Comparison of ENCODE assay signal across 14 mouse cellular contexts in the genomic region with DNA sequence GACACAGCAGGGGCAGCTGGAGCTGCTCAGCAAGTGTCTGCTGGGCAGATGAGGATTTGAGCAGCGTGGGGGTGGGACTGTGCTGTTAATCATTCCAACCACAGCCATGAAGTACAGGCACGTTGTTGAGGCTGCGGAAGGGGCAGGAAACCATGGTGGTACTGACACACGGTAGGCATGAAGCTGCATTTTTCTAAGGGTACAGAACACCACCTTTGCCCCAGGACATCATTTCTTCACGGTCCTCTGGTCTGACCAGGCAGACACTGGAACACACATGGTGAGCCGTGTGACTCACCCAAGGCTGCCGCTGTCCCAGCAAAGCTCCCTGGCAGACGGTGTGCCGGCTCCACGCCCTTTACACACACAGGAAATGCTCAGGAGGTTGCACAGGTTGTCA. TPM values are rescaled to one million over a fixed set of nuclear protein-coding genes. Genes with fewer than 3 reads are reported as not detected.
DNase-seq lines count a peak whose midpoint lies in the region; ATAC-seq and TF ChIP-seq lines count a peak whose summit lies in the region.
"Had no signal": no experiment of that assay in that cellular context is flagged by ENCODE, and none has a peak within 500 bp of the region (broad histone marks: within the 10 kb centered on the region; RNA-seq: fewer than 3 reads in every experiment).

No protein-coding gene starts in this region.

- no peaks in the 10 kb centered on the region for H3K36me3 ChIP-seq in kidney, adult 2 months (ENCODE audit: control insufficient read depth, insufficient read depth, low read length)
- no peaks in the 10 kb centered on the region for H3K36me3 ChIP-seq in liver, embryonic 12.5 days
- H3K36me3 ChIP-seq: embryonic facial prominence, embryonic 15.5 days; limb, embryonic 10.5 days had no signal

- H3K4me2 ChIP-seq in liver, embryonic 12.5 days, result no peak overlapping the region
- H3K4me2 ChIP-seq: embryonic facial prominence, embryonic 15.5 days had no signal

- no peaks in the 10 kb centered on the region for H3K27me3 ChIP-seq in kidney, adult 2 months (replicated peaks; ENCODE audit: control insufficient read depth, insufficient read depth, low read length)
- H3K27me3 ChIP-seq in liver, embryonic 12.5 days (replicated peaks), result no peaks in the 10 kb centered on the region
- H3K27me3 ChIP-seq: embryonic facial prominence, embryonic 15.5 days had no signal

- peaks cover 4% of the 10 kb centered on the region for H3K9me3 ChIP-seq in liver, embryonic 12.5 days (replicated peaks)
- H3K9me3 ChIP-seq: embryonic facial prominence, embryonic 15.5 days had no signal

- H3K9ac ChIP-seq in liver, embryonic 12.5 days, result no peak overlapping the region
- H3K9ac ChIP-seq: embryonic facial prominence, embryonic 15.5 days had no signal

- DNase-seq in adrenal gland, adult (ENCODE audit: inconsistent age in 2 of 2, low spot score in 1 of 2), result peak; percentile 18 to 54
- no peak for DNase-seq in adrenal gland, adult 18-20 months (ENCODE audit: low spot score in 2 of 2)
- DNase-seq in adrenal gland, postnatal 14 days, result peak; percentile 57
- peak; percentile 51 for DNase-seq in kidney, adult 2 months
- peak; percentile 43 for DNase-seq in large intestine, adult 2 months (ENCODE audit: low read depth, low spot score)
- DNase-seq in layer of hippocampus, postnatal 25 days (ENCODE audit: extremely low spot score in 1 of 2, low spot score in 1 of 2), result no peak
- no peak for DNase-seq in spleen, adult 12 weeks (ENCODE audit: low spot score)
- DNase-seq: cerebellum, postnatal 10 days; heart, adult 18-20 months; lung, adult 18-20 months had no signal

- no peak for ATAC-seq in liver, embryonic 12.5 days

- H3K4me1 ChIP-seq in kidney, adult 2 months (ENCODE audit: control insufficient read depth, insufficient read depth, low read length), result no peaks in the 10 kb centered on the region
- H3K4me1 ChIP-seq in liver, embryonic 12.5 days, result 0 out of 2 replicates have a peak, but pooled peaks cover 2% of the 10 kb centered on the region

- no peak for TF ChIP-seq POLR2A in kidney, adult 2 months (IDR thresholded peaks at IDR 0.05; ENCODE audit: low read depth, low read length)

- WGBS in kidney, adult 2 months, result 24% methylated on average over 10 of the region's 10 CpGs
- 25% methylated on average over 10 of the region's 10 CpGs for WGBS in large intestine, adult 2 months
- 51% methylated on average over 10 of the region's 10 CpGs for WGBS in liver, embryonic 12.5 days (ENCODE audit: insufficient replicate concordance)

- no peak for TF ChIP-seq CTCF in kidney, adult 2 months (conservative IDR thresholded peaks at IDR 0.05; ENCODE audit: insufficient read depth, insufficient read length, low read depth, low read length)

- no peak overlapping the region for H3K27ac ChIP-seq in kidney, adult 2 months (ENCODE audit: insufficient read depth, low read depth, low read length)
- H3K27ac ChIP-seq in liver, embryonic 12.5 days, result no peak overlapping the region
- H3K27ac ChIP-seq: embryonic facial prominence, embryonic 15.5 days; limb, embryonic 10.5 days had no signal

- no peak overlapping the region for H3K4me3 ChIP-seq in kidney, adult 2 months (ENCODE audit: insufficient read depth, low read depth, low read length)
- no peak overlapping the region for H3K4me3 ChIP-seq in liver, embryonic 12.5 days
- H3K4me3 ChIP-seq: embryonic facial prominence, embryonic 15.5 days; limb, embryonic 10.5 days; myocyte had no signal

RNA-seq across cellular contexts. Expression of a gene that starts 56.4 kb away (rescaled TPM):
- total RNA-seq in adrenal gland, adult 18-20 months (2021), result 1 to 10 TPM; 3.4 to 3.8 TPM
- total RNA-seq in adrenal gland, postnatal 14 days (2021), result 1.3 and 6.9 TPM in 2 replicates
- polyA plus RNA-seq in kidney, adult 2 months (2012; rRNA removed), result 1.5 and 4.5 TPM in 2 replicates
- polyA plus RNA-seq in large intestine, adult 2 months (2012; rRNA removed), result 5.7 and 6.2 TPM in 2 replicates
- 10 to 100 TPM; 15.8 to 19.2 TPM for total RNA-seq in layer of hippocampus, postnatal 25 days (2021)
- polyA plus RNA-seq in liver, embryonic 12.5 days (2016; fragmentation: Nextera tagmentation; extraction: Ambion mirVana), result 9.7 and 10.0 TPM in 2 replicates

Comparison
In these comparisons a context has a peak if more than half of its experiments do, and no peak if none do; other contexts are left out.
1. DNase-seq: peak in adrenal gland, adult (2 of 2), adrenal gland, postnatal 14 days (single experiment), kidney, adult 2 months (single experiment) and large intestine, adult 2 months (single experiment); none in adrenal gland, adult 18-20 months (0 of 2), layer of hippocampus, postnatal 25 days (0 of 2) and spleen, adult 12 weeks (single experiment).